Mouse (Mus musculus): ENCODE data around the gene Prr19.

GRCm38 (mm10) chr7:25290463-25290862 is 10.7 kb upstream of the Prr19 start:
- no peak for TF ChIP-seq POLR2A (IDR thresholded peaks at IDR 0.05; ENCODE audit: insufficient read depth, low read length)
- TF ChIP-seq CTCF (IDR thresholded peaks at IDR 0.05; ENCODE audit: low read depth, low read length), result no peak

All from ES-Bruce4 (cell line).